Mouse (Mus musculus) heart, postnatal 0 days (tissue): ENCODE data around the gene Cd40.

Source experiments
- CTCF ChIP-seq: IDR thresholded peaks from 2 replicates; pipeline ENCODE4 v1.5.1; 2016; ENCODE audit warnings: antibody characterized with exemption, control low read depth, low read depth
- EP300 ChIP-seq: IDR thresholded peaks from 2 replicates; pipeline ENCODE4 v1.6.1; 2016; ENCODE audit warnings: antibody characterized with exemption, low read depth

- TF ChIP-seq EP300, result no peak
- peak; percentile 93 for TF ChIP-seq CTCF
Observed at GRCm38 (mm10) chr2:165074937-165075336, 19.5 kb downstream of the Cd40 start.
